Mouse (Mus musculus): ENCODE results near the gene Klk1b24.
"Not testable (repeated sequence)": the region's sequence is repeated elsewhere in the genome, so short reads cannot be mapped to it uniquely, and the experiment has no call there.

Klk1b24 gene

GRCm38 (mm10) chr7:44187936-44188335 lies at the start of gene Klk1b24:
Klk1b24 (plus strand) TSS chr7:44188236.
- DNase-seq (ENCODE audit: low read depth, low spot score) = not testable (repeated sequence)

- DNase-seq (ENCODE audit: low read depth, low spot score) = no peak
These were observed 8.6 kb upstream of the Klk1b24 start for GRCm38 (mm10) chr7:44179299-44180045.

GRCm38 (mm10) chr7:44186516-44186915 lies 1.5 kb upstream of the Klk1b24 start:
- DNase-seq (ENCODE audit: low read depth, low spot score) = not testable (repeated sequence)

- not testable (repeated sequence) for DNase-seq (ENCODE audit: low read depth, low spot score)
These were observed 5.4 kb downstream of the Klk1b24 start for GRCm38 (mm10) chr7:44193466-44193865.

GRCm38 (mm10) chr7:44197891-44198290 lies 9.9 kb downstream of the Klk1b24 start, which contains the start of gene Klk1b3:
Klk1b3 (plus strand) TSS chr7:44198191.
- DNase-seq (ENCODE audit: low read depth, low spot score) = no peak

- not testable (repeated sequence) for DNase-seq (ENCODE audit: low read depth, low spot score)
These were observed 19.1 kb downstream of the Klk1b24 start, which contains the start of gene Klk1b4 for GRCm38 (mm10) chr7:44207135-44207534. Klk1b4 (plus strand) TSS chr7:44207435.

- DNase-seq (ENCODE audit: low read depth, low spot score) = no peak
These were observed 20.3 kb downstream of the Klk1b24 start for GRCm38 (mm10) chr7:44208307-44208706.

GRCm38 (mm10) chr7:44215645-44216044 lies 27.6 kb downstream of the Klk1b24 start, which contains the start of gene Klk1b5:
Klk1b5 (plus strand) TSS chr7:44215945.
- DNase-seq (ENCODE audit: low read depth, low spot score) = no peak

GRCm38 (mm10) chr7:44221601-44222000 lies 33.6 kb downstream of the Klk1b24 start:
- DNase-seq (ENCODE audit: low read depth, low spot score) = not testable (repeated sequence)

GRCm38 (mm10) chr7:44222335-44222734 lies 34.3 kb downstream of the Klk1b24 start:
- not testable (repeated sequence) for DNase-seq (ENCODE audit: low read depth, low spot score)

GRCm38 (mm10) chr7:44225076-44225475 lies 37.0 kb downstream of the Klk1b24 start, which contains the start of gene Klk1:
Klk1 (plus strand) TSS chr7:44225360.
- no peak for DNase-seq (ENCODE audit: low read depth, low spot score)

- DNase-seq (ENCODE audit: low read depth, low spot score) = no peak
These were observed 47.9 kb downstream of the Klk1b24 start, which contains the start of gene Gm36864 for GRCm38 (mm10) chr7:44235909-44236308. Gm36864 (plus strand) TSS chr7:44236177.

- no peak for DNase-seq (ENCODE audit: low read depth, low spot score)
These were observed 51.9 kb downstream of the Klk1b24 start for GRCm38 (mm10) chr7:44239913-44240312.

GRCm38 (mm10) chr7:44240712-44241111 lies 52.7 kb downstream of the Klk1b24 start:
- no peak for DNase-seq (ENCODE audit: low read depth, low spot score)

- DNase-seq (ENCODE audit: low read depth, low spot score) = no peak
These were observed 53.1 kb downstream of the Klk1b24 start for GRCm38 (mm10) chr7:44241163-44241562.
